Mouse (Mus musculus) layer of hippocampus, postnatal 14 days (tissue): ENCODE measurements around the gene Srrm1. TPM values are rescaled to one million over a fixed set of nuclear protein-coding genes. Genes with fewer than 3 reads are reported as not detected.
A peak's percentile ranks its signal among the peaks of the same experiment; 100 is the strongest.
"Not testable (repeated sequence)": the region's sequence is repeated elsewhere in the genome, so short reads cannot be mapped to it uniquely, and the experiment has no call there.

Source experiments
- DNase-seq, 2 experiments: peaks; one replicate each; pipeline ENCODE4 v3.0.0; 2021 to 2022; ENCODE audit warnings: low spot score in 2 of 2, mixed read lengths in 1 of 2
- total RNA-seq, 2 experiments: library from RNA; stranded (reverse); gene quantifications; 2 replicates each; pipeline ENCODE4 v1.2.3; 2021

Gene Srrm1
- total RNA-seq, 2 experiments from 2014 or later, result 124 to 133 TPM

DNA sequence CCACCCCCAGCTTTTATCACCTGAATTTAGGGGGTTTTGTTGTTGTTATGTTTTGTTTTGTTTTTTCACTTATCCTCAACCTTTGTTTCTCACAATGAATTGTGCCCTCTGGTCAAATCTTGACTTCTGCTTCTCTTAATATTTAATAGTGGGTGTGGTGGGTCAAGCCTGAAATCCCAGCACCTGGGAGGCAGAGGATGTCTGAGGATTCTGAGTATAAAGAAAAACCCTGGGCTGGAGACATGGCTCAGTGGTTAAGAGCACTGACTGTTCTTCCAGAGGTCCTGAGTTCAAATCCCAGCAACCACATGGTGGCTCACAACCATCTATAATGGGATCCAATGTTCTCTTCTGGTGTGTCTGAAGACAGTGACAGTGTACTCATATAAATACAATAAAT, 1.6 kb upstream of the Srrm1 start:
- DNase-seq, result not testable (repeated sequence)

DNA sequence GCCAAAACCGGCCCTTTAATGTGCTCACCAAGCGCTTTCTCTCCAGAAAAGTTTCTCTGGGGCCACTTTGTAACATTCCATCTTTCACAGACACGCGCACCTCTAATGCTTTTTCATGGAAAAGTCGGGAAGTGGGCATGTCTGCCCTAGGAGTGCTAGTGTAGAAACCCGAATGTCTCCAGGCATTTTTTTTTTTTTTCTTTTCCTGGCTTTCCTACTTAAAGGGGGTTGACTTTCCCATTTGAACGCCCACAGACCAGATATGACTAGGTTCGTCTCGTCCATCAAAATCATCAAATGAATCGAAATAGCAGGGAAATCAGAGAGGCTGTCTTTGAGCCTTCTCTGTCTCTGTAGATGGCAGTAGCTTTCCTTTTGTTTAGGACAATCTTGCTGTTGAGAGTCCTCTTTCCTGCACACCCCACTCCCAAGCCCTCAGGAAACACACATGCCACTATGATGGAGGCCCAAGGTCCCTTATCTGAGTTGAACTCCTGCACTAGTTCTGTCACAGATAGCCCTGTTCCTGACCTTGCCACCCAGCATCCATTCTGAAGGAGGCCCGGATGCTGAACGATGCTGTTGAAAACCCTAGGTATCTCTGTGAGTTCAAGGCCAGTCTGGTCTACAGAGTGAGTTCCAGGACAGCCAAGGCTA, 801 bp upstream of the Srrm1 start:
- DNase-seq, result peak in 1 of 2 experiments; percentile 6

GRCm38 (mm10) chr4:135352326-135353065, 625 bp downstream of the Srrm1 start:
- peak in 1 of 2 experiments; percentile 12 for DNase-seq

DNA sequence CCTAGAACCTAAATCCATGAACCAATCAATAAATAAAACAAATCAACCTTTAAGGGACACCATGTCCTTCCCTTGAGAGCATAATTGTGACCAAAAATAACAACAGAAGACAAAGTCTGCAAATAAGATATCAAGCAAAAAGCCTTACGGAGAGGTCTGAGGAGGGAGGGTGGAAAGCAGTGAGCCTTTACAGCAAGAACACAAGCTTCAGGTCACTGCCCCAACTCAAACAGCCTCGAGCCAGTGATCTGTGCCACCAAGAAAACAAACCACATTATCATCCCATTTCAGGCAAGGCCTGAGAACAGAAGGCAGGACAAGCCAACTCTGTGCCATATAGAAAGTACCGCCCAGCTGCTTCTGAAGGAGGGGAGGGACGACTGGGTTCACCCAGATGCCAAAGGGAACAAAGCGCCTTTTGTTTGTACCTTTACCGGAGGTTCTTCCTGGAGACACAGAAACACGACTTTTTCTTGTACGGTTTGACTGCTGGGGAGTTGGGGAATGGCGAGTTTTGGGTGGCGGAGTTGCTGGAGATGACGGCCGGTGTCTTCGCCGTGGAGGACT, 15.7 kb downstream of the Srrm1 start:
- DNase-seq, result no peak

- DNase-seq, result no peak
Observed at GRCm38 (mm10) chr4:135336023-135336357, 17.1 kb downstream of the Srrm1 start.

- no peak for DNase-seq
Observed at GRCm38 (mm10) chr4:135335327-135336022, 17.6 kb downstream of the Srrm1 start.

DNA sequence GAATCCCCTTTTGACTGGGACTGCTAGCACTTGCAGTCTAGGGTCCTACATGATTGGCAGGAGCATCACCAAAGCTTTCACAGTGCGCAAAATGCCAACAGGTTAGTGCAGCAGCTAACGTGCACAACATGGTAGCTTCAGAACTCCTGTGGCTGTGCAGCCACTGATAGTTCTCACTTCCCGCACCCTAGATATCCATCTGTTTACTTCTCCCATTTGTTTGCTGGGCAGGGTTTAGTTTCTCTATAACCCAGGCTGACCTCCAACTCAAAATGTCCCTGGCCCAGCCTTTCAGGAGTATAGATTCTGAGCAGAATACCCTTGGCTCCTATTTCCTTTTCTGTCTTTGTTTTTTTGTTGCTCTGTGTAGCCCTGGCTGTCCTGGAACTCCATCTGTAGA, 26.7 kb downstream of the Srrm1 start:
- DNase-seq, result no peak

DNA sequence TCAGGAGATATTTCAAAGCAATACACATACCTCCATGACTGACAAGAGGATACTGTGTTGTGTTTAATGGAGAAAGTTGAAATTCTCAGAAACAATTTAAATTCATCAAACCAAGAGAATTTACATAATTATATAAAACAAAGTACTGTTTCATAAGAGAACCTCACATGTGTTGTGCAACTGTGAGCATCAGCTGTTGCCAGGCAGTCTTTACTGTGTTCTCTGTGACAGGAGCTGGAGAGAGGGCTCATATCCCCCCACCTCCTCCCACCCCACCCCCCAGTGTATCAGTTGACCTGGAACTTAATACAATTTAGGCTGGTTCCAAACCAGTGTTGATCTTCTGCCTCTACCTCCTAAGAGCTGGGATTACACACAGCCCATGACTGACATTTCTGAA, 27.1 kb downstream of the Srrm1 start:
- DNase-seq, result no peak

DNA sequence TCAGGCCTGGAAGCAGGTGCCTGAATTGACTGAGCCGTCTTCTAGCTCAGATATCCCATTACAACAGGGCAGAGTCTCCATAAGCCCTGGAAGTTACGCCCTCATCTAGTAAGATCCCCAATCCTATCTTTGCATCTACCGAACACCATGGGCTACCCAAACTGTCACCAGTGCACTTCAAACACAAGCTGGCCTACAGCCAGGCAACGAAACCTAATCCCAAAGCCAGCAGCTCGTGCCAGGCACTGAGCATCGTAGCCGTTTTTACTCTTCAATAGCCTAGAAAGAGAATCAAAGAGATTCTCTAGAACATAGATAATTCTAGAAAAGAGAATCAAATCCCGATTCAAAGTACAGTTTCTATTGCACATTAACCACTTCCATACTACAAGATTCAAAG, 30.1 kb downstream of the Srrm1 start:
- no peak for DNase-seq

DNA sequence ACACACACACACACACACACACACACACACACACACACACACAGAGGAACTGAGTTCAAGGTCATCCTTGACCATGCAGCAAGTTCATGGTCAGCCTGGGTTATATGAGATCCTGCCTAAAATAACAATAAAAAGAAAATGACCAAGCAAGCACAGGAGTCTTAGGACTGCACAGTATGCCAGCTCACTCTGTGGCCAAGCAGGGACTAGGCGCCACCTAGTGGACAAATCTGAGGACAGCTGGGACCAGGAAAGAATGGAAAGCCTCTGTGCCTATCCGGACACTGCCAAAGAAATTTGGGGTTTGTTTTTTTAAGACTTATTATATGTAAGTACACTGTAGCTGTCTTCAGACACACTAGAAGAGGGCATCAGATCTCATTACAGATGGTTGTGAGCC, 35.2 kb downstream of the Srrm1 start:
- peak; percentile 66 to 79 for DNase-seq

DNA sequence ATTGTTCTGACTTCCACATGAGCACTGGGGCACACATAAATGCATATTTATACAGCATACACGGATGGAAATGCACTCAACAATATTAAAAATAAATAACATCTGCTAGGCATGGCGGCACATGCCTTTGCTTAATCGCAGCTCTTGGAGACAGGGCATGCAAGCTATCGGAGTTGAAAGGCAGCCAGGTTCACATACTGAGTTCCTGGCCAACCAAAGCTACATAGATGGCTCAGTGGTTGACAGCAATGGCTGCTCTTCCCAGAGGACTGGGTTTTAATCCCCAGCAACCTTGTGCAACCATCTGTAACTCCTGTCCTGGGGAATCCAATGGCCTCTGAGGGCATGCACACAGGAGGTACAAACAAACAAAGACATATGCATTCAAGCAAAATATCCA, 35.6 kb downstream of the Srrm1 start:
- DNase-seq, result no peak

DNA sequence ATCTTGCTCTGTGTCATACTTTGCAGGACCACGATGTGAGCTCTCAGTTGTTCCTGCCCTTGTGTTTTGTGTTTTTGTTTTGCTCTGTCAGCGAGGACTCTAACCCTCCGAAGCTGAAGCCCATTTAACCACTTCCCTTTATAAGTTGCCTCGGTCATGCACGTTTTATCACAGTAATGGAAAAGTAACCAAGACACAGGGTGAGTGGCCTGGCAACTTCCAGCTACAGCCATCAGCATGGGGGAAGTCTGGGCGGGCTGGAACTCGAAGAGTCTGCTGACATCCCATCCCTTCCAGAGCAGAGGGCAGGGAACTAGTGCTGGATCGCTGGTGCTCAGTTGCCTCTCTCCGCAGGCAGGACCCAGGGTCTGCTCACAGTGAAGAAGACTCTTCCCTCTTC, 37.8 kb downstream of the Srrm1 start:
- DNase-seq, result no peak

DNA sequence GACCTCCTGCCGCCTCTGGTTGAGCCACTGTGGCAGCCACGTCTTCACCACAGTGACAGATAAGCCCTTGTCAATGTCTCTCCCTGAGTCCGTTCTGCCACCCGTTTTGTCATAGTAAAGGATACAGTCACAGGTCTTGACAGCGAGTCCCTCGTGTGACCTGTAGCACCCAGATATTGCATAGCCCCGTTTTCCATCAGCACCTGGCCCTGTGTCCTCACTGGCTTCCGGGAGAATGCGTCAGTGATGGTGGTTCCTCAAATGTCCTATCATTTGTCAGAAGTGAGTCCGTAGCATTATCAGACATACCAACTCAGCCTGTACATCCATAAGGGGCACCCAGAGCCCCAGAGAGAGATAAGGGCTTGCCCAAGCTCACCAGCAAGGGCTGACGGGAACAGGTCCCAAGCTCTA, 38.7 kb downstream of the Srrm1 start:
- DNase-seq, result no peak

- no peak for DNase-seq
Observed at GRCm38 (mm10) chr4:135313761-135314241, 39.3 kb downstream of the Srrm1 start.

DNA sequence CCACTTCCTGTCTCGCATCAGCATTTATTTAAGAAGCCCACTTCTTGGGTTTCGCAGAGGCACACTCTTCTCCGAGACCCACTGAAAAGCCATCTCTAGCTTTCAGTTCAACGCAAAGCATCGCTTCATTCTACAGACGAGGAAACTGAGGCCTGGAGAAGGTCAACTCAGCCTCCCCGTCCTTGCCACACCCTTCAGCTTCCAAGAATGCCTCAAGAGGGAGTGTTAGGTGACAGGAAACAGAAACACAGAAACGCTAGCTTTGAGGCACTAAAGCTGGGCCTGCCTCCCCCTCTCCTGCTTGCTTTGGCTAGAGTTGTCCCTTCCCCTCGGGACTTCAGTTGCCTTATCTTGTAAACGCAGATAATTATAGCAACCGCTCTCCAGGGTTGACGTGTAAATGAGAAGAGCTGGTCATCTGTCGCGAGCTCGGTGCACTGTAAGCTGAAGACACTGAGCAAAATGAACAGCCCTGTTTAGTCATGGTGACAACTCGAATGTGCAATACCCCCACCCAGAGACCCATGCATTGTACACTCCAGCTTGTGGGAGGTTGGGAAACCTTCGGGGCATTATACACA, 39.9 kb downstream of the Srrm1 start:
- no peak for DNase-seq

DNA sequence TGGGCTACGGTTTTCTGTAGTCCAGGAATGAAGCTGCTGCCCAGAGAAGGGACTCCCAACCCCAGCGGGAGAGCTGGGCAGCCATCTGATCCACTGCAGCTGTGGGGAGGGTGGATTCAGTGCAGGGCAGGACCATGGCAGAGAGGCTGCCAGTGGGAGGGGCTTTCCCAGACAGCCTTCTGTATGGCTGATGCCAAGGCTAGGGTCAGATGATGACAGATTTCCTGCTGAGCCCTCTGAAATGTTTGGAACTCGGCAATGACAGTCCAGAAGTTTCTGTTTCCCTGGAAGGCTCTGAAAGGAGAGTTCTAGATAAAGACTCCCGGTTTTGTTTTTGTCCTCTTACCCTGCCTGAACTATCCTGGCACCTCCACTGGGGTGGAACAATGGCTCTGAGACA, 40.4 kb downstream of the Srrm1 start:
- DNase-seq, result no peak

DNA sequence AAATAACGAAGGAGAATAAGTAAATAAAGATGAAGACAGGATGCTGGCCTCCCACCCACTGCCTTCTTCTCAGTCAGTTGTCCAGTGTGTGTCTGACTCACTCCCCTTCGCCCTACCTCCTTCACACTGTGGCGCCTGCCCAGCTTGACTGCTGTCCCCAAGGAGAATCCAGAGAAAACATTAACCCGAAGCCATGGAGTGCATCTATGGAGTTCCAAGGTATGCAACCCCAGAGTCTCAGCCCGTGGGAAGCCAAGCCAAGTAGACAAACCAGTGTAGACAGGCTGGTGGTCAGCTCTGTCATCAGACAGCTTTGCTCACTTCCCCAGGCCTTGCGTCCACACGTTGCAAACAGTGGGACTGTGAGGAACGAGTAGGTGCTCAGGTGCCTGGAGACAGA, 42.8 kb downstream of the Srrm1 start:
- no peak for DNase-seq

DNA sequence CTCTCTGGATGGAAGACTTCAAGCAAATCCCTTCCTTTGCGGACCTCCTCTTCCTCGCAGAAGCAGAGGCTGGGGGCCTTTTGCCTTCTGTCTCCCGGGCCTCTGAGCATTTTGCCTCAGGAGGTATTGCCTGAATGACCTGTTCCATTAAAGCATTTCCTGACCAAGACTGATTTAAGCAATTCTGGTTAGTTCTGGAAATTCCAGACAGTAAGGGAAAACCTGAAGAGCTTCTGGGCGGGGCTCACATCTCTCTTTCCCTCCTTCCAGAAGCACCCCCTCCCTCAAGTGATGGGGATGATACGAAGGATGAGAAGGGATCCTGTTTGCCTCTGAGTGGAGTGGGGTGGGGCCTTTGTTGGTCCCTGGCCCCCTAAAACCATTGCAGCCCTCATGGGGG, 43.4 kb downstream of the Srrm1 start:
- no peak for DNase-seq

GRCm38 (mm10) chr4:135309112-135309659, 43.9 kb downstream of the Srrm1 start:
- DNase-seq, result no peak

GRCm38 (mm10) chr4:135306971-135307632, 46.0 kb downstream of the Srrm1 start:
- DNase-seq, result no peak

- no peak for DNase-seq
Observed at GRCm38 (mm10) chr4:135306533-135306932, 46.6 kb downstream of the Srrm1 start.
